Mouse (Mus musculus): Measurements from ENCODE around the gene Gm43720. TPM values are rescaled to one million over a fixed set of nuclear protein-coding genes. Genes with fewer than 3 reads are reported as not detected.

The Gm43720 gene
- polyA plus RNA-seq, 1 experiment from 2014 or later: not detected

- Histone ChIP-seq H3K4me3 (ENCODE audit: low read depth, low read length) (no peak overlapping the region), H3K27ac (ENCODE audit: low read length) (no peak overlapping the region), H3K9ac (ENCODE audit: low read depth, low read length) (no peak overlapping the region), H3K4me2 (ENCODE audit: low read depth, low read length) (no peak overlapping the region), H3K9me3 (replicated peaks; ENCODE audit: control insufficient read depth, low read length) (no peaks in the 10 kb centered on the region), H3K4me1 (ENCODE audit: control insufficient read depth, low read depth, low read length) (no peaks in the 10 kb centered on the region), H3K27me3 (ENCODE audit: control insufficient read depth, insufficient read depth, low read depth, low read length) (no peaks in the 10 kb centered on the region), H3K36me3 (ENCODE audit: control insufficient read depth, insufficient read depth) (no peaks in the 10 kb centered on the region)
- ATAC-seq (ENCODE audit: low read depth): no peak
- 71% methylated on average over 2 of the region's 2 CpGs for WGBS (ENCODE audit: insufficient replicate concordance)
Measured at GRCm38 (mm10) chr5:138233778-138234177, 46.0 kb downstream of the Gm43720 start.

GRCm38 (mm10) chr5:138229511-138229910, 50.2 kb downstream of the Gm43720 start:
- H3K4me3 ChIP-seq (ENCODE audit: low read depth, low read length): no peak overlapping the region
- no peaks in the 10 kb centered on the region for H3K9me3 ChIP-seq (replicated peaks; ENCODE audit: control insufficient read depth, low read length)
- no peak for ATAC-seq (ENCODE audit: low read depth)
- H3K4me2 ChIP-seq (ENCODE audit: low read depth, low read length): no peak overlapping the region
- H3K36me3 ChIP-seq (ENCODE audit: control insufficient read depth, insufficient read depth): no peaks in the 10 kb centered on the region
- 77% methylated on average over 3 of the region's 3 CpGs for WGBS (ENCODE audit: insufficient replicate concordance)
- H3K9ac ChIP-seq (ENCODE audit: low read depth, low read length): no peak overlapping the region
- no peaks in the 10 kb centered on the region for H3K27me3 ChIP-seq (ENCODE audit: control insufficient read depth, insufficient read depth, low read depth, low read length)
- H3K27ac ChIP-seq (ENCODE audit: low read length): no peak overlapping the region
- H3K4me1 ChIP-seq (ENCODE audit: control insufficient read depth, low read depth, low read length): no peaks in the 10 kb centered on the region

- H3K9ac ChIP-seq (ENCODE audit: low read depth, low read length): no peak overlapping the region
- no peak overlapping the region for H3K27ac ChIP-seq (ENCODE audit: low read length)
- ATAC-seq (ENCODE audit: low read depth): no peak
- no peaks in the 10 kb centered on the region for H3K9me3 ChIP-seq (replicated peaks; ENCODE audit: control insufficient read depth, low read length)
- 23% methylated on average over 3 of the region's 3 CpGs for WGBS (ENCODE audit: insufficient replicate concordance)
- no peaks in the 10 kb centered on the region for H3K36me3 ChIP-seq (ENCODE audit: control insufficient read depth, insufficient read depth)
- H3K27me3 ChIP-seq (ENCODE audit: control insufficient read depth, insufficient read depth, low read depth, low read length): no peaks in the 10 kb centered on the region
- no peaks in the 10 kb centered on the region for H3K4me1 ChIP-seq (ENCODE audit: control insufficient read depth, low read depth, low read length)
- no peak overlapping the region for H3K4me2 ChIP-seq (ENCODE audit: low read depth, low read length)
- H3K4me3 ChIP-seq (ENCODE audit: low read depth, low read length): no peak overlapping the region
Measured at GRCm38 (mm10) chr5:138228026-138228425, 51.7 kb downstream of the Gm43720 start.

GRCm38 (mm10) chr5:138227367-138227766, 52.4 kb downstream of the Gm43720 start:
- Histone ChIP-seq H3K4me1 (ENCODE audit: control insufficient read depth, low read depth, low read length) (peaks cover under 1% of the 10 kb centered on the region; the same call in 1 of the 2 replicates), H3K36me3 (ENCODE audit: control insufficient read depth, insufficient read depth) (no peaks in the 10 kb centered on the region), H3K4me3 (ENCODE audit: low read depth, low read length) (no peak overlapping the region), H3K9me3 (replicated peaks; ENCODE audit: control insufficient read depth, low read length) (no peaks in the 10 kb centered on the region), H3K27ac (ENCODE audit: low read length) (no peak overlapping the region), H3K27me3 (ENCODE audit: control insufficient read depth, insufficient read depth, low read depth, low read length) (no peaks in the 10 kb centered on the region), H3K9ac (ENCODE audit: low read depth, low read length) (no peak overlapping the region), H3K4me2 (ENCODE audit: low read depth, low read length) (no peak overlapping the region)
- WGBS (ENCODE audit: insufficient replicate concordance): 12% methylated on average over 2 of the region's 2 CpGs
- ATAC-seq (ENCODE audit: low read depth): no peak

GRCm38 (mm10) chr5:138226491-138226890, 53.3 kb downstream of the Gm43720 start:
- Histone ChIP-seq H3K27ac (ENCODE audit: low read length) (no peak overlapping the region), H3K4me2 (ENCODE audit: low read depth, low read length) (no peak overlapping the region), H3K4me1 (ENCODE audit: control insufficient read depth, low read depth, low read length) (peaks cover 2% of the 10 kb centered on the region; the same call in 1 of the 2 replicates), H3K36me3 (ENCODE audit: control insufficient read depth, insufficient read depth) (no peaks in the 10 kb centered on the region), H3K9me3 (replicated peaks; ENCODE audit: control insufficient read depth, low read length) (no peaks in the 10 kb centered on the region), H3K4me3 (ENCODE audit: low read depth, low read length) (no peak overlapping the region), H3K27me3 (ENCODE audit: control insufficient read depth, insufficient read depth, low read depth, low read length) (no peaks in the 10 kb centered on the region), H3K9ac (ENCODE audit: low read depth, low read length) (no peak overlapping the region)
- ATAC-seq (ENCODE audit: low read depth): no peak
- WGBS (ENCODE audit: insufficient replicate concordance): 35% methylated on average over 4 of the region's 4 CpGs

GRCm38 (mm10) chr5:138225700-138226099, 54.1 kb downstream of the Gm43720 start, which contains the start of gene Nxpe5:
Nxpe5 (plus strand) TSS chr5:138225898.
- H3K27me3 ChIP-seq (ENCODE audit: control insufficient read depth, insufficient read depth, low read depth, low read length): no peaks in the 10 kb centered on the region
- no peak within 1 kb of the TSS for H3K4me3 ChIP-seq (ENCODE audit: low read depth, low read length)
- peaks cover 2% of the 10 kb centered on the region; the same call in 1 of the 2 replicates for H3K4me1 ChIP-seq (ENCODE audit: control insufficient read depth, low read depth, low read length)
- 48% methylated on average over 2 of the region's 2 CpGs for WGBS (ENCODE audit: insufficient replicate concordance)
- H3K36me3 ChIP-seq (ENCODE audit: control insufficient read depth, insufficient read depth): no peaks in the 10 kb centered on the region
- H3K4me2 ChIP-seq (ENCODE audit: low read depth, low read length): no peak within 1 kb of the TSS
- ATAC-seq (ENCODE audit: low read depth): no peak
- H3K27ac ChIP-seq (ENCODE audit: low read length): no peak within 1 kb of the TSS
- no peak within 1 kb of the TSS for H3K9ac ChIP-seq (ENCODE audit: low read depth, low read length)
- H3K9me3 ChIP-seq (replicated peaks; ENCODE audit: control insufficient read depth, low read length): no peaks in the 10 kb centered on the region

GRCm38 (mm10) chr5:138223287-138223686, 56.5 kb downstream of the Gm43720 start:
- no peaks in the 10 kb centered on the region for H3K36me3 ChIP-seq (ENCODE audit: control insufficient read depth, insufficient read depth)
- H3K27me3 ChIP-seq (ENCODE audit: control insufficient read depth, insufficient read depth, low read depth, low read length): no peaks in the 10 kb centered on the region
- H3K4me2 ChIP-seq (ENCODE audit: low read depth, low read length): no peak overlapping the region
- no peaks in the 10 kb centered on the region for H3K9me3 ChIP-seq (replicated peaks; ENCODE audit: control insufficient read depth, low read length)
- no peak overlapping the region for H3K27ac ChIP-seq (ENCODE audit: low read length)
- H3K9ac ChIP-seq (ENCODE audit: low read depth, low read length): no peak overlapping the region
- no peak for ATAC-seq (ENCODE audit: low read depth)
- no peak overlapping the region for H3K4me3 ChIP-seq (ENCODE audit: low read depth, low read length)
- WGBS (ENCODE audit: insufficient replicate concordance): 46% methylated on average over 3 of the region's 3 CpGs
- H3K4me1 ChIP-seq (ENCODE audit: control insufficient read depth, low read depth, low read length): peaks cover 2% of the 10 kb centered on the region; the same call in 1 of the 2 replicates

- peaks cover 2% of the 10 kb centered on the region; the same call in 1 of the 2 replicates for H3K4me1 ChIP-seq (ENCODE audit: control insufficient read depth, low read depth, low read length)
- H3K4me3 ChIP-seq (ENCODE audit: low read depth, low read length): no peak overlapping the region
- H3K4me2 ChIP-seq (ENCODE audit: low read depth, low read length): no peak overlapping the region
- no peaks in the 10 kb centered on the region for H3K9me3 ChIP-seq (replicated peaks; ENCODE audit: control insufficient read depth, low read length)
- 21% methylated on average over 4 of the region's 4 CpGs for WGBS (ENCODE audit: insufficient replicate concordance)
- H3K36me3 ChIP-seq (ENCODE audit: control insufficient read depth, insufficient read depth): no peaks in the 10 kb centered on the region
- H3K27ac ChIP-seq (ENCODE audit: low read length): no peak overlapping the region
- no peaks in the 10 kb centered on the region for H3K27me3 ChIP-seq (ENCODE audit: control insufficient read depth, insufficient read depth, low read depth, low read length)
- 0 out of 2 replicates have a peak, but pooled peaks have one; percentile 37 for ATAC-seq (ENCODE audit: low read depth)
- no peak overlapping the region for H3K9ac ChIP-seq (ENCODE audit: low read depth, low read length)
Measured at GRCm38 (mm10) chr5:138222111-138222510, 57.6 kb downstream of the Gm43720 start.

GRCm38 (mm10) chr5:138219864-138220263, 59.9 kb downstream of the Gm43720 start:
- WGBS (ENCODE audit: insufficient replicate concordance): 46% methylated on average over 2 of the region's 2 CpGs
- H3K4me2 ChIP-seq (ENCODE audit: low read depth, low read length): no peak overlapping the region
- H3K27ac ChIP-seq (ENCODE audit: low read length): no peak overlapping the region
- H3K4me3 ChIP-seq (ENCODE audit: low read depth, low read length): no peak overlapping the region
- 0 out of 2 replicates have a peak, but pooled peaks cover 3% of the 10 kb centered on the region for H3K9me3 ChIP-seq (replicated peaks; ENCODE audit: control insufficient read depth, low read length)
- H3K9ac ChIP-seq (ENCODE audit: low read depth, low read length): no peak overlapping the region
- peaks cover 2% of the 10 kb centered on the region; the same call in 1 of the 2 replicates for H3K4me1 ChIP-seq (ENCODE audit: control insufficient read depth, low read depth, low read length)
- no peaks in the 10 kb centered on the region for H3K27me3 ChIP-seq (ENCODE audit: control insufficient read depth, insufficient read depth, low read depth, low read length)
- H3K36me3 ChIP-seq (ENCODE audit: control insufficient read depth, insufficient read depth): no peaks in the 10 kb centered on the region
- ATAC-seq (ENCODE audit: low read depth): no peak

All from liver, embryonic 16.5 days (tissue).